Mouse (Mus musculus): ENCODE results near the gene Ccdc80. TPM values are rescaled to one million over a fixed set of nuclear protein-coding genes. Genes with fewer than 3 reads are reported as not detected.

The Ccdc80 gene
- total RNA-seq (2021) = 10 to 100 TPM; 20.0 to 30.0 TPM
- long read RNA-seq, experiment 1, full-length matches to known transcripts = 3 of 6 reads
- long read RNA-seq, experiment 1, partial matches to known transcripts = 2 of 6 reads
- long read RNA-seq, experiment 1, other reads (novel, unspliced or antisense) = 1 of 6 reads
- long read RNA-seq, experiment 2, full-length matches to known transcripts = 2 of 8 reads
- long read RNA-seq, experiment 2, partial matches to known transcripts = 5 of 8 reads
- long read RNA-seq, experiment 2, other reads (novel, unspliced or antisense) = 1 of 8 reads

GRCm38 (mm10) chr16:45093137-45093731 lies at the start of gene Ccdc80:
TSS of gene Ccdc80 (plus strand) at chr16:45093402.
- DNase-seq = peak in 1 of 2 experiments; percentile 26
- intact Hi-C loops (cut with DNase I) = loop anchor here (10.0 kb wide), 1 partner anchor 368 kb away; the partner anchor contains the start of gene Nepro

DNA sequence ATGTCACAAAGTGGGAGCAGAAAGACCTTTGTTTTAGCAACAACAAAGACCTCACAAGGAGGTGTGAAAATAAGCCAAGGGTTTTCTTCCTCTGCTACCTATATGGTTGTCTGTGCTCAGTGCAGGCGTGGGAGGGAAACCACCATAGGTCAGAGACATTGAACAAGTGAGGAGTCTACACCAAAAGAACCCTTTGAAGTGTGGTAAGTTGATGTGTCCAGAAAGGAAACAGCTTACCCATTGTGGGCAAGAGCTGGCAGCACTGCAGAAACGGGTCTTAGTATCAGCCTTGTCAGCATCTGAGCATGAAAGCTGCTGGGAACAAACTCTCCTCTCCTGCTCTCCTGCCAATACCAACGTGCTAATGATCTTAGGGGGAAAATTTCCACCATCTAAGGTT lies 48.4 kb upstream of the Ccdc80 start:
- DNase-seq = no peak
- intact Hi-C loops (cut with DNase I) = no loop called here

GRCm38 (mm10) chr16:45057222-45057621 lies 36.0 kb upstream of the Ccdc80 start:
- no peak for DNase-seq
- intact Hi-C loops (cut with DNase I) = no loop called here

DNA sequence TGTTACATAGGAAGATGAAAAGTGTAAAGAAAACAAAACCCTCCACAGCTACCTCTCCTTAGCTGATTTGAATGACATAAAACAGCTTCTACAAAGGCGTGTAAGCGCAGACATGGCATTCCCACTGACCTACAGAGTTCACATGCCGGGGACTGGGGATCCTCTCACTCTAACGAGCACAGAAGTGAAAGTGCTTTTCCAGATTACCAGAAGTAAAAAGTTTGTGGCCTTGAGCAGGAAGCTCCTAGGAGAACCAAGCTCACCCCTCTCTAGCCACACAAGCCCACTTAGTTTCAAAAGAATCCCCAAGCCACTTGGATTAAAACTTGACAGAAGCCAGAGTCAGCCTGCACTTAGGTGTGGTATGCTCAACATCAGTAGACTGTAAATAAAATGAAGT lies 35.3 kb upstream of the Ccdc80 start:
- intact Hi-C loops (cut with DNase I) = no loop called here
- no peak for DNase-seq

GRCm38 (mm10) chr16:45061140-45061539 lies 32.1 kb upstream of the Ccdc80 start:
- intact Hi-C loops (cut with DNase I) = no loop called here
- no peak for DNase-seq

DNA sequence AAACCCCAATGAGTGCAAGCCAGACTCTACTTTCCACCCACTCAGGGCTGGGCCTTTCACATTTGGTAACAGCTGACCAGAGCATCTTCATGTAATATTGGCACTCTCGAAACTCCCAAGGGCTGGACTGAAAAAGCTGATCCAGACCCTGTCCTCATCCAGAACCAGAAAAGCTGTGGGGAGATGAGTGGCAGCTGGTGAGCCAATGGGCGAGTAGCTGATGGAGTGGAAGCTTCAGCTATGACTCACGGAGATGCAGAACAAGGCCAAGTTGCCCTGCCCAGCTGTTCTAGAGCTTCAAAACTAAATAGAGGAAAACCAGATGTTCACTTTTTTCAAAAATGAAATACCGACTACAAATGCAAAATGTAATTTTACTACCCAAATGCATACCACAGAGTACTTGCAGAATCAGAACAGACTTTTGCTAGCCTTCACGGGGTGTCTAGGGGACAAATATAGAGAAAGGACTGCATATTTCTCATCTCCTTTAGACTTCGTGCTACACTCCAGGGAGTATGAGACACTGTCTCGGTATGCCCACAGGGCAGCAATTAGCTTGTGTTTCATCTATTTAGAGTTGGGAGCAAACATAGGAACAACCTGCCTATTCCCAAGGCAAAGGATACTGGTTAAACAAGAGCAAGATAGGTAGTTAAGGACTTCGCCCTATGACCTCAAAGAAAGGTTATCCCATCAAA lies 22.7 kb upstream of the Ccdc80 start:
- DNase-seq = peak; percentile 57 to 71
- intact Hi-C loops (cut with DNase I) = no loop called here

DNA sequence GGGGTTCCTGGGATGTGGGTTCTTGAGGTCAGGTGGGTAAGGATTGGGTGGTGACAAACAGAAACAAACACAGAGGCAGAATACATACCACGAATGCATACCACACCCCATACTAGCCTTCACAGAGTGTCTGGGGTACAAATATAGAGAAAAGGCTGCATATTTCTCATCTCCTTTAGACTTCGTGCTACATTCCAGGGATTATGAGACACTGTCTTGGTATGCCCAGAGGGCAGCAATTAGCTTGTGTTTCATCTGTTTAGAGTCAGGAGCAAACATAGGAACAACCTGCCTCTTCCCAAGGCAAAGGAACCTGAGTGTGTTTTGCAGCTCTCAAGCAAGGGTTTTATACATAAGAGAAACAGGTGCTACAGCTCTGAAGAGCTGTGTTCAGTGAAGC lies 21.8 kb upstream of the Ccdc80 start:
- DNase-seq = no peak
- intact Hi-C loops (cut with DNase I) = no loop called here

DNA sequence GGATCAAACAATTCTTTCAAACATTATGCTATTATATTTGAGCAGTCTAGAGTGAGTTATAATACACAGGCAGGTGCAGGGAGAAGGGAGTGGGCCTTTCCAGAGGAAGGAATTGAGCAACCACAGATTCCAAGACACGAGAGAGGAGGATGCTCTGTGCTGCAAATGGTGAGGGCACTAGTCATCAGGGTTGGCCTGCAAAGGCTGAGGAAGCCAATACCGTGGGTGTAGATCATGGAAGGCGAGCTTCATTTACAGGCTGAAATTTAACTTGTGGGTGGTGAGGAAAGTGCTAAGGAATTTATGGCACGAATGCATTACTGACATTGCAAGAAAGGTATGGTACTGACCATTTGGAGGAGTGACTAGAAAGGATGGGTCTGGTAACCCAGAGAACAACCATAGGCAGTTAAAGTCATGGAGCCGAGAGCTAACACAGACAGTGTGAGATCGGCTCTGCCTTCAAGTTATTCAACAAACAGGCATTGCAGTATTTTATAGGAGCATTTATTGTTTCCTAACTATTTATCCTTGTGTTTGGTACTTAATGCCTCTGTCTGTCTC lies 15.6 kb upstream of the Ccdc80 start:
- intact Hi-C loops (cut with DNase I) = no loop called here

GRCm38 (mm10) chr16:45079322-45079721 lies 13.9 kb upstream of the Ccdc80 start:
- DNase-seq = no peak
- intact Hi-C loops (cut with DNase I) = no loop called here

More for the DNA sequence above, 15.6 kb upstream of the Ccdc80 start:
- DNase-seq = no peak

- intact Hi-C loops (cut with DNase I) = loop anchor here (1.0 kb wide), 1 partner anchor 321 kb away; no protein-coding TSS in a partner anchor
- no peak for DNase-seq
These were observed 4.4 kb upstream of the Ccdc80 start for GRCm38 (mm10) chr16:45088842-45089241.

DNA sequence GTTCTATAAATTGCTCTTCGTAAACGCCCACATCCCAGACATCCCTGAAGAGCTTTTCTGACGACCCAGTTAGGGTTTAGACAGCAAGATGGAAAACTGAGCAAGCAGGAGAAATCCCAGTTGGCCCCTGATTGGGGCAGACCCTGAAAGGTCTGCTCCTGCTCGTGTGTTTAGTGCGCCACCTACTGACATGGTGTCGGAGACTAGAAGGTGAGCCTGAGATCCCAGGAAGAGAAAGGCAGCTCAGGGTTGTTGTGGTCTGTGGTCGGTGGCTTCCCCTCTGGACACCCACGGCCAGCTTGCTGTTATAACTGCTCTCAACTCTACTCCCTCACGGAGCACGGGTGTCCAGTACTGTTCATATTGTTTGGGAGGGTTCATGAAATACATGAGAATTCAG lies 3.2 kb upstream of the Ccdc80 start:
- intact Hi-C loops (cut with DNase I) = loop anchor here (10.0 kb wide), 1 partner anchor 365 kb away; the partner anchor contains the start of gene Nepro
- DNase-seq = peak; percentile 43 to 72

DNA sequence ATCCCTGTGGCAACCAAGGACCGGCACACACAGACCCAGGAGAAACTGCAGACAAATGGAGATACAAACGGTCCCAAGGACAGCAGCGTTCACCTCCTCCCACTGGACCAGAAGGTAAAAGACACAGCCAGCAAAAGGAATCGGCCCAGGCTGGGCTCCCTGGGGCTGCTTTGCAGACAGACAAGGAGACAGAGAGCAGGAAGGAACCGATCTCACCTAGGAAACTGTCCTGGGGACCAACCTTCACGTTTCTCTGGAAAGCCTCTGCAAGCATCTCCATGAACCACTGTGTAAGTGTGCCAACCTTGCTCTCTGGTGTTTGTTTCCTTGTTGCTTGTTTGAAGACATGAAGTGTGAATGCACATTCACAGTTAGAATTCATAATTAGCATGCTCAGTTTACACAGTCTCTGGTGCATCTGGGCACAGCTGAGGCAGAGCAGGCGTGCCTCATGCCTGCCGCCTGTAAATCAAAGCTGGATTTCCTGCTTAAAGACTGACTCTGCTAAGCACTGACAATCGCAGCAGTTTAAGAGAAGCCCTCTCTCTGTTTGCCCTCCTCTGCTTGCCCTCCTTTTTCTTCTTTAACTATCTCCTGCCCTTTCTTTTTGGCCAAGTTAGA lies 1.0 kb downstream of the Ccdc80 start:
- no peak for DNase-seq
- intact Hi-C loops (cut with DNase I) = loop anchor here (10.0 kb wide), 1 partner anchor 369 kb away; the partner anchor contains the start of gene Nepro

DNA sequence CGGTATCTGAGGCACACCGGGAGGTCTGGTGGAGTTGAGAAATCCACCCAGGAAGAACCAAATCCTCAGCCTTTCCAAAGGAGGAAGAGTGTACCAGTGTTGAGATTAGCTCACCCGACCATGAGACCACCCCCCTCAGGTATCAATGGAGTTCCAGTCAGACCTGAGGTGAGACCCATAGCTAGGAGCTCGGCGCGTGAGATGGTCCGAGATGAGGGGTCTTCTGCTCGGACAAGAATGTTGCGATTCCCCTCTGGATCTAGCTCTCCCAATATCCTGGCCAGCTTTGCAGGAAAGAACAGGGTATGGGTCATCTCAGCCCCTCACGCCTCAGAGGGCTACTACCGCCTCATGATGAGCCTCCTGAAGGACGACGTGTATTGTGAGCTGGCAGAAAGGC lies 1.8 kb downstream of the Ccdc80 start:
- DNase-seq = no peak
- intact Hi-C loops (cut with DNase I) = loop anchor here (10.0 kb wide), 1 partner anchor 370 kb away; the partner anchor contains the start of gene Nepro

DNA sequence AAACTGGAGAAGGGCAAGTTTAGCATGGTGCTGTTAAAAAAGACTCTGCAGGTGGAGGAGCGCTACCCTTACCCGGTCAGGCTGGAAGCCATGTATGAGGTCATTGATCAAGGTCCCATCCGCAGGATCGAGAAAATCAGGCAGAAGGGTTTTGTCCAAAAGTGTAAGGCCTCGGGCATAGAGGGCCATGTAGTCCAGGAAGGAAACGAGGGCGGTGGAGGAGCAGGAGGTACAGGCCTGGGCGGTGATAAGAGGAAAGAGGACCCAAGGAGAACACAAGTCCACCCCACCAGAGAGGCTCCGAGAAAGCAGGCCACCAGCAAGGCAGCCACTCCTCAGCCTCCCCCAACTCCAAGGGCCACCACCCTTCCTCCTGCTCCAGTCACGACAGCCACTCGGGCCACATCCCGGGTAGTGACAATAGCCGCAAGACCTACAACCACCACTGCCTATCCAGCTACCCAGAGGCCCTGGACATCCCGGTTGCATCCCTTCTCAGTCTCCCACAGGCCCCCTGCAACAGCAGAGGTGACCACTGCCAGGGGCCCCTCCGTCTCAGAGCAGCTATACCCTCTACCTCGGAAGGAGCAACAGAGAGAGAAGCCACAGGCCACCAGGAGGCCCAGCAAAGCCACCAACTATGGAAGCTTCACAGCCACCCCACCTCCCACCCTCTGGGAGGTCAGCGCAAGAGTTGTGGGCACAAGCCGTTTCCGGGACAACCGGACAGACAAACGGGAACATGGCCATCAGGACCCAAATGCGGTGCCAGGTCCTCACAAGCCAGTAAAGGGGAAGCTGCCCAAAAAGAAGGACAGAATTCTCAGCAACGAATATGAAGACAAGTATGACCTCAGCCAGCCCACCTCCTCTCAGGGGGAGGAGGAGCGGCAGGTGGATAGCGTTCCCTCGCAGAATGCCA lies 2.6 kb downstream of the Ccdc80 start:
- DNase-seq = no peak

DNA sequence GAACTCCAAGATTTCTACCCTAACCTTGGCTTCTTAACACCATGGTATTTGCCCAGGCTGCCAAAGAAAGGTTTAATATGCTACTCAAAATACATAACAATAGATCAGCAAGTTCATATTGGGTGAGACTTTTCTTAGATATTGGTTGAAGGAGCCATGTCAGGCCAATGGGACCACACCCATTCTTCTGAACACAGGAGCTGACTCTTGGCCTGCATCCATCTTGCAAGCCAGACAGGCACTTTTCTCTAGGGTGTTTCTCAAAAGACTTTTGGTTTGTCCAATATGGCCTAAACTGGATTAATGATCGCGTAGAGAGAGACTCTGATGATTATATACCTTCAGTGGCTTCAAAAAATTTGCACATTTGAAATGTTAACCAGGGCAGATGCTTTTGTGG lies 4.3 kb downstream of the Ccdc80 start:
- intact Hi-C loops (cut with DNase I) = loop anchor here (10.0 kb wide), 1 partner anchor 373 kb away; the partner anchor contains the start of gene Nepro
- DNase-seq = peak in 1 of 2 experiments; percentile 30

More for the DNA sequence above, 2.6 kb downstream of the Ccdc80 start:
- intact Hi-C loops (cut with DNase I) = loop anchor here (10.0 kb wide), 1 partner anchor 371 kb away; the partner anchor contains the start of gene Nepro

DNA sequence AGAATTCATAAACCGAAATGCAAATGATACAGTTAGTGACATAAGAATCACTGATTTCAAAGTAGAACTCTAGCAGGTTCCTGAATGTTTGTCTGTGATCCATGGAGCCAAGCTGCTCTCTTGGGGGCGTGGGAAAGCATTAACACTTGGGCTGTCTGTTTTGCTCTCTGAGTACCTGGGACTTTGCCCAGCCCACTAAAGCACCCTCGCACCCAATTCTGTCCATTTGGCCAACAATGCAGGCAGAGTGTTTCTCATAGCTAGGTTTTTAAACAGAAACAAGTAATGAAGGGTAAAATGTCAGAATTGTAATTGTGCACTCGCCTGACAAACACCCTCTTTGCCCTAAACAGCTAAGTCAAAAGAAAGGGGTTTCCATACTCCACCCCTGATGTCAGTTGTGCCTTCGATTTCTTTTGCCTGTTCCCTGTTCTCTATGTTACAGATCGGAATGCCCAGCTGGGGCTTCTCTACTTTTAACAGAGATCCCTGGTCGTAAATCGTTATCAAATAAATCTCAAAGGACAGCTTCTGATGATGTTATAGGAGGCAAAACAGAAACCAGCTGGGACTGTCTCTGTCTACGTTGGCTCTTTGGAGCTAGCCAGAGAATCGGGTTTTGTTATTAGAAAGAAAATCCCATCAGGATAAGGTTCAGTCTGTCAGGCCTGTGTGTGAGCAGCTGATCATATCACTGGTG lies 5.1 kb downstream of the Ccdc80 start:
- DNase-seq = no peak
- intact Hi-C loops (cut with DNase I) = loop anchor here (10.0 kb wide), 1 partner anchor 374 kb away; the partner anchor contains the start of gene Nepro

DNA sequence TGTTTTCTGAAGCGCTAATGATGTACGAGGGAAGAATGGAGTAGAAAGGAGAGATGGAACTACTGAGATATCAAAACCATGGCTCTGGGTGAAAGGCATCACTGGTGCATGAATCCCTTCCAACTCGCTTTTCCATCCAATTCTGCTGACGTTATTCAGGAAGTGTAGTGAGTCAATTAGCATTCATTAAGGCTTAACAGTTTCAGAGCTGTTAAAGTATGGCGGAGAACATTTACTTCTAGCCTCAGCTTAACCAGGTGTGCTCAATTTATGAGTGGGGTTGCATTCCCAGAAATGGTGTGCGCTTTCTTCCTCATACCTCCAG lies 5.6 kb downstream of the Ccdc80 start:
- no peak for DNase-seq
- intact Hi-C loops (cut with DNase I) = loop anchor here (10.0 kb wide), 1 partner anchor 374 kb away; the partner anchor contains the start of gene Nepro

DNA sequence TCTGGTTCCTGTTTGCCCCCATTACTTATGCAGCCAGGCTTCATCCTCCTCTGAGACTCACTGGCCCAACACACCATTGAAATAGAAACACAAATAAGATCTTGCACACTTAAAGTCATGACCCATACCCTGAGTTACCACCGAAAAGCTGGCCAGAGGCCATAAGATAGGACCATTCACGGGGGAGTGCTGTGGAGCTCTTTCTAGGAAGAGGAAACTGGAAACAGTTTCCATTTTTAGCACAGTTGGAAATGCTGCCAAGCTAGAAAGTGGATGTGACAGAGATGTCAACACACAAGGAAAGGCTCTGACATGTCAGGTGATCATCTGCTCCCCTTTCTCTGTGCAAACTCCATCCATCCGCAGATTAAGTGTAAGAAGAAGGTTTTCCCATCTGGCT lies 7.7 kb downstream of the Ccdc80 start:
- intact Hi-C loops (cut with DNase I) = no loop called here
- DNase-seq = no peak

GRCm38 (mm10) chr16:45104993-45105392 lies 11.8 kb downstream of the Ccdc80 start:
- DNase-seq = no peak
- intact Hi-C loops (cut with DNase I) = no loop called here
